Mouse (Mus musculus): ENCODE measurements around the gene Smad3. TPM values are rescaled to one million over a fixed set of nuclear protein-coding genes. Genes with fewer than 3 reads are reported as not detected.
A peak's percentile ranks its signal among the peaks of the same experiment; 100 is the strongest.

Smad3 gene
- polyA plus RNA-seq, 1 experiment: 6.3 TPM

GRCm38 (mm10) chr9:63724750-63725149 is 33.0 kb downstream of the Smad3 start:
- H3K4me3 ChIP-seq (ENCODE audit: insufficient read depth, low read depth, low read length): no peak overlapping the region
- H3K4me1 ChIP-seq (ENCODE audit: control insufficient read depth, insufficient read depth, insufficient read length, low read length): peaks cover 26% of the 10 kb centered on the region
- no peak overlapping the region for H3K27ac ChIP-seq (replicated peaks; ENCODE audit: low read depth, low read length)

GRCm38 (mm10) chr9:63722918-63723317 is 34.9 kb downstream of the Smad3 start:
- Histone ChIP-seq H3K27ac (replicated peaks; ENCODE audit: low read depth, low read length) (no peak overlapping the region), H3K4me1 (ENCODE audit: control insufficient read depth, insufficient read depth, insufficient read length, low read length) (peaks cover 30% of the 10 kb centered on the region), H3K4me3 (ENCODE audit: insufficient read depth, low read depth, low read length) (no peak overlapping the region)

- peaks cover 36% of the 10 kb centered on the region for H3K4me1 ChIP-seq (ENCODE audit: control insufficient read depth, insufficient read depth, insufficient read length, low read length)
- H3K27ac ChIP-seq (replicated peaks; ENCODE audit: low read depth, low read length): no peak overlapping the region
- H3K4me3 ChIP-seq (ENCODE audit: insufficient read depth, low read depth, low read length): no peak overlapping the region
These were observed 35.4 kb downstream of the Smad3 start for GRCm38 (mm10) chr9:63722350-63722749.

GRCm38 (mm10) chr9:63721573-63722275 is 36.1 kb downstream of the Smad3 start:
- H3K27ac ChIP-seq (replicated peaks; ENCODE audit: low read depth, low read length): no peak overlapping the region
- peaks cover 40% of the 10 kb centered on the region for H3K4me1 ChIP-seq (ENCODE audit: control insufficient read depth, insufficient read depth, insufficient read length, low read length)
- no peak overlapping the region for H3K4me3 ChIP-seq (ENCODE audit: insufficient read depth, low read depth, low read length)

- Histone ChIP-seq H3K4me3 (ENCODE audit: insufficient read depth, low read depth, low read length) (no peak overlapping the region), H3K4me1 (ENCODE audit: control insufficient read depth, insufficient read depth, insufficient read length, low read length) (peaks cover 41% of the 10 kb centered on the region), H3K27ac (replicated peaks; ENCODE audit: low read depth, low read length) (no peak overlapping the region)
These were observed 37.1 kb downstream of the Smad3 start for GRCm38 (mm10) chr9:63720715-63721114.

- Histone ChIP-seq H3K27ac (replicated peaks; ENCODE audit: low read depth, low read length) (0 out of 2 replicates have a peak overlapping the region, but pooled peaks have one; percentile 1), H3K4me1 (ENCODE audit: control insufficient read depth, insufficient read depth, insufficient read length, low read length) (peaks cover 48% of the 10 kb centered on the region), H3K4me3 (ENCODE audit: insufficient read depth, low read depth, low read length) (no peak overlapping the region)
These were observed 37.9 kb downstream of the Smad3 start for GRCm38 (mm10) chr9:63719770-63720440.

- no peak overlapping the region for H3K27ac ChIP-seq (replicated peaks; ENCODE audit: low read depth, low read length)
- H3K4me1 ChIP-seq (ENCODE audit: control insufficient read depth, insufficient read depth, insufficient read length, low read length): peaks cover 51% of the 10 kb centered on the region
- no peak overlapping the region for H3K4me3 ChIP-seq (ENCODE audit: insufficient read depth, low read depth, low read length)
These were observed 38.9 kb downstream of the Smad3 start for GRCm38 (mm10) chr9:63718735-63719358.

- peaks cover 55% of the 10 kb centered on the region for H3K4me1 ChIP-seq (ENCODE audit: control insufficient read depth, insufficient read depth, insufficient read length, low read length)
- no peak overlapping the region for H3K27ac ChIP-seq (replicated peaks; ENCODE audit: low read depth, low read length)
- no peak overlapping the region for H3K4me3 ChIP-seq (ENCODE audit: insufficient read depth, low read depth, low read length)
These were observed 39.6 kb downstream of the Smad3 start for GRCm38 (mm10) chr9:63718170-63718569.

- peak overlapping the region; percentile 24; the same call in 1 of the 2 replicates for H3K27ac ChIP-seq (replicated peaks; ENCODE audit: low read depth, low read length)
- no peak overlapping the region for H3K4me3 ChIP-seq (ENCODE audit: insufficient read depth, low read depth, low read length)
- peaks cover 59% of the 10 kb centered on the region for H3K4me1 ChIP-seq (ENCODE audit: control insufficient read depth, insufficient read depth, insufficient read length, low read length)
These were observed 40.3 kb downstream of the Smad3 start for GRCm38 (mm10) chr9:63717474-63718005.

- peaks cover 65% of the 10 kb centered on the region for H3K4me1 ChIP-seq (ENCODE audit: control insufficient read depth, insufficient read depth, insufficient read length, low read length)
- H3K27ac ChIP-seq (replicated peaks; ENCODE audit: low read depth, low read length): peak overlapping the region; percentile 67
- no peak overlapping the region for H3K4me3 ChIP-seq (ENCODE audit: insufficient read depth, low read depth, low read length)
These were observed 41.4 kb downstream of the Smad3 start for GRCm38 (mm10) chr9:63716150-63717138.

- H3K4me1 ChIP-seq (ENCODE audit: control insufficient read depth, insufficient read depth, insufficient read length, low read length): peaks cover 50% of the 10 kb centered on the region
These were observed 43.2 kb downstream of the Smad3 start for GRCm38 (mm10) chr9:63714572-63714971.

GRCm38 (mm10) chr9:63712838-63713237 is 45.0 kb downstream of the Smad3 start:
- peaks cover 47% of the 10 kb centered on the region for H3K4me1 ChIP-seq (ENCODE audit: control insufficient read depth, insufficient read depth, insufficient read length, low read length)
- peak overlapping the region; percentile 81 for H3K27ac ChIP-seq (replicated peaks; ENCODE audit: low read depth, low read length)
- no peak overlapping the region for H3K4me3 ChIP-seq (ENCODE audit: insufficient read depth, low read depth, low read length)

More at GRCm38 (mm10) chr9:63714572-63714971, 43.2 kb downstream of the Smad3 start:
- no peak overlapping the region for H3K4me3 ChIP-seq (ENCODE audit: insufficient read depth, low read depth, low read length)
- H3K27ac ChIP-seq (replicated peaks; ENCODE audit: low read depth, low read length): 0 out of 2 replicates have a peak overlapping the region, but pooled peaks have one; percentile 13

- peak overlapping the region; percentile 81 for H3K27ac ChIP-seq (replicated peaks; ENCODE audit: low read depth, low read length)
- H3K4me3 ChIP-seq (ENCODE audit: insufficient read depth, low read depth, low read length): no peak overlapping the region
- H3K4me1 ChIP-seq (ENCODE audit: control insufficient read depth, insufficient read depth, insufficient read length, low read length): peaks cover 47% of the 10 kb centered on the region
These were observed 46.1 kb downstream of the Smad3 start for GRCm38 (mm10) chr9:63711580-63712230.

GRCm38 (mm10) chr9:63709857-63710256 is 47.9 kb downstream of the Smad3 start:
- Histone ChIP-seq H3K4me3 (ENCODE audit: insufficient read depth, low read depth, low read length) (no peak overlapping the region), H3K27ac (replicated peaks; ENCODE audit: low read depth, low read length) (no peak overlapping the region), H3K4me1 (ENCODE audit: control insufficient read depth, insufficient read depth, insufficient read length, low read length) (peaks cover 44% of the 10 kb centered on the region)

All from brown adipose tissue, adult 24 weeks (tissue).